Mouse (Mus musculus): ENCODE results near the gene Lypd8. TPM values are rescaled to one million over a fixed set of nuclear protein-coding genes. Genes with fewer than 3 reads are reported as not detected.
"Not testable (repeated sequence)": the region's sequence is repeated elsewhere in the genome, so short reads cannot be mapped to it uniquely, and the experiment has no call there.

The Lypd8 gene
- polyA plus RNA-seq, 2 experiments = 0.09 TPM; not detected in 1

GRCm38 (mm10) chr11:58353709-58354108, 25.1 kb upstream of the Lypd8 start:
- 45% methylated on average over 3 of the region's 3 CpGs for WGBS (ENCODE audit: insufficient replicate concordance)
- ATAC-seq (ENCODE audit: insufficient read depth) = no peak
- Histone ChIP-seq H3K36me3 (replicated peaks; ENCODE audit: control insufficient read depth, insufficient read depth, low read depth) (no peaks in the 10 kb centered on the region), H3K27me3 (ENCODE audit: control insufficient read depth, insufficient read depth, low read length) (no peaks in the 10 kb centered on the region), H3K4me1 (replicated peaks; ENCODE audit: control insufficient read depth in 2 of 2, insufficient read depth in 2 of 2, low read length in 1 of 2) (peaks cover 55 to 63% of the 10 kb centered on the region in 2 experiments), H3K9me3 (ENCODE audit: control insufficient read depth, low read length) (no peaks in the 10 kb centered on the region), H3K27ac (peak overlapping the region; percentile 94), H3K4me3 (ENCODE audit: insufficient read depth in 1 of 2, low read depth in 2 of 2, low read length in 2 of 2) (no peak overlapping the region), H3K4me2 (ENCODE audit: low read depth) (peak overlapping the region; percentile 66), H3K9ac (replicated peaks) (peak overlapping the region; percentile 65)
- DNase-seq (ENCODE audit: low read depth in 3 of 3, low spot score in 3 of 3) = no peak
- TF ChIP-seq CTCF (IDR thresholded peaks at IDR 0.05; ENCODE audit: low read depth) = no peak
- TF ChIP-seq EP300 (IDR thresholded peaks at IDR 0.05; ENCODE audit: low read depth) = no peak

DNA sequence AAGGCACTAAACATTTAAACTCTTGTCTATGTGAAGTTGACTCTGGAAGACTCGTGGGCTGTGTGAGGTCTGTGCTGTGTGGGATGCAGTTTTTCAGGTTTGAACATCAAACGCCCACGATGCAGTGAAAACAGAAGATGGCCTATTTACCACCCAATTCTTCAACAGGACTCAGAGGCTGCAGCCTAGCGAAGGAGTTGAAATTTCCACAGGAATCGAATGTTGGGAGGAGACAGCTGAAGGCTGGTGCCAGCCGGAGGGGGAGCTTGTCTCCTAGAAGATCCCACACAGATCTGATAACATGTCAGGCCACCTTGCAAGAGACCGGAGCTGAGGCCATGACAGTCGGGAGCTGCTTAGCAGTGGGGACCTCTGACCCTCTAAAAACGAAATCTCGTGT, 24.4 kb upstream of the Lypd8 start:
- H3K4me2 ChIP-seq (ENCODE audit: low read depth) = no peak overlapping the region
- H3K27ac ChIP-seq = peak overlapping the region; percentile 94
- peak overlapping the region; percentile 12; the same call in 1 of the 2 replicates for H3K9ac ChIP-seq (replicated peaks)
- no peaks in the 10 kb centered on the region for H3K36me3 ChIP-seq (replicated peaks; ENCODE audit: control insufficient read depth, insufficient read depth, low read depth)
- no peaks in the 10 kb centered on the region for H3K27me3 ChIP-seq (ENCODE audit: control insufficient read depth, insufficient read depth, low read length)
- no peak for DNase-seq (ENCODE audit: low read depth in 3 of 3, low spot score in 3 of 3)
- TF ChIP-seq EP300 (IDR thresholded peaks at IDR 0.05; ENCODE audit: low read depth) (no peak), CTCF (IDR thresholded peaks at IDR 0.05; ENCODE audit: low read depth) (no peak)
- H3K4me1 ChIP-seq (replicated peaks; ENCODE audit: control insufficient read depth in 2 of 2, insufficient read depth in 2 of 2, low read length in 1 of 2) = peaks cover 55 to 63% of the 10 kb centered on the region in 2 experiments
- WGBS (ENCODE audit: insufficient replicate concordance) = 48% methylated on average over 10 of the region's 10 CpGs
- no peak overlapping the region for H3K4me3 ChIP-seq (ENCODE audit: insufficient read depth in 1 of 2, low read depth in 2 of 2, low read length in 2 of 2)
- H3K9me3 ChIP-seq (ENCODE audit: control insufficient read depth, low read length) = no peaks in the 10 kb centered on the region
- no peak for ATAC-seq (ENCODE audit: insufficient read depth)

GRCm38 (mm10) chr11:58354927-58355326, 23.9 kb upstream of the Lypd8 start:
- TF ChIP-seq CTCF (IDR thresholded peaks at IDR 0.05; ENCODE audit: low read depth) (no peak), EP300 (IDR thresholded peaks at IDR 0.05; ENCODE audit: low read depth) (no peak)
- Histone ChIP-seq H3K4me2 (ENCODE audit: low read depth) (no peak overlapping the region), H3K27me3 (ENCODE audit: control insufficient read depth, insufficient read depth, low read length) (no peaks in the 10 kb centered on the region), H3K27ac (peak overlapping the region; percentile 34; the same call in 1 of the 2 replicates), H3K4me3 (ENCODE audit: insufficient read depth in 1 of 2, low read depth in 2 of 2, low read length in 2 of 2) (no peak overlapping the region), H3K9ac (replicated peaks) (no peak overlapping the region), H3K4me1 (replicated peaks; ENCODE audit: control insufficient read depth in 2 of 2, insufficient read depth in 2 of 2, low read length in 1 of 2) (peaks cover 55 to 63% of the 10 kb centered on the region in 2 experiments), H3K36me3 (replicated peaks; ENCODE audit: control insufficient read depth, insufficient read depth, low read depth) (no peaks in the 10 kb centered on the region), H3K9me3 (ENCODE audit: control insufficient read depth, low read length) (no peaks in the 10 kb centered on the region)
- 67% methylated on average over 3 of the region's 3 CpGs for WGBS (ENCODE audit: insufficient replicate concordance)
- ATAC-seq (ENCODE audit: insufficient read depth) (no peak), DNase-seq (ENCODE audit: low read depth in 3 of 3, low spot score in 3 of 3) (no peak)

DNA sequence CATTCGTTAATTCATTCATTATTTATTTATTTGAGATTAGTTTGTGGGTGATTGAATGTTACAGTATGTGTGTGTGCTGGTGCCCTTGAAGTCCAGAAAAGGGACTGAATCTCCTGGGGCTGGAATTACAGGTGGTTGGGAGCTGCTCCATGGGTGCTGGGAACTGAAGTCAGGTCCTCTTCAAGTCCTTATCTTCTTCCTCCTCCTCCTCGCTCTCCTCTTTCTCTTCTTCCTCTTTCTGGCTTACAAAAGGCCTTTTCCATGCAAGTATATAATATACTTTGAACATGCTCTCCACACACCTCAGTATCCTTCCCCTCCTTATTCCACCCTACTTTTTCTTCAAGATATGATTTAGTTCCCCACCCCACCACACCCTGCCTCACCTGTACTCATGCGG, 21.8 kb upstream of the Lypd8 start:
- H3K9me3 ChIP-seq (ENCODE audit: control insufficient read depth, low read length) = no peaks in the 10 kb centered on the region
- no peak overlapping the region for H3K9ac ChIP-seq (replicated peaks)
- ATAC-seq (ENCODE audit: insufficient read depth) (no peak), DNase-seq (ENCODE audit: low read depth in 3 of 3, low spot score in 3 of 3) (no peak)
- H3K4me3 ChIP-seq (ENCODE audit: insufficient read depth in 1 of 2, low read depth in 2 of 2, low read length in 2 of 2) = no peak overlapping the region
- no peak overlapping the region for H3K4me2 ChIP-seq (ENCODE audit: low read depth)
- H3K27me3 ChIP-seq (ENCODE audit: control insufficient read depth, insufficient read depth, low read length) = no peaks in the 10 kb centered on the region
- TF ChIP-seq EP300 (IDR thresholded peaks at IDR 0.05; ENCODE audit: low read depth) (no peak), CTCF (IDR thresholded peaks at IDR 0.05; ENCODE audit: low read depth) (no peak)
- H3K36me3 ChIP-seq (replicated peaks; ENCODE audit: control insufficient read depth, insufficient read depth, low read depth) = no peaks in the 10 kb centered on the region
- WGBS (ENCODE audit: insufficient replicate concordance) = 74% methylated on average over 3 of the region's 3 CpGs
- H3K27ac ChIP-seq = no peak overlapping the region
- H3K4me1 ChIP-seq (replicated peaks; ENCODE audit: control insufficient read depth in 2 of 2, insufficient read depth in 2 of 2, low read length in 1 of 2) = peaks cover 40 to 45% of the 10 kb centered on the region in 2 experiments

- H3K36me3 ChIP-seq (replicated peaks; ENCODE audit: control insufficient read depth, insufficient read depth, low read depth) = no peaks in the 10 kb centered on the region
- no peak for TF ChIP-seq EP300 (IDR thresholded peaks at IDR 0.05; ENCODE audit: low read depth)
- TF ChIP-seq CTCF (IDR thresholded peaks at IDR 0.05; ENCODE audit: low read depth) = 0 out of 2 replicates have a peak, but pooled peaks have one; percentile 12
- no peaks in the 10 kb centered on the region for H3K9me3 ChIP-seq (ENCODE audit: control insufficient read depth, low read length)
- H3K4me2 ChIP-seq (ENCODE audit: low read depth) = no peak overlapping the region
- peaks cover 31 to 36% of the 10 kb centered on the region in 2 experiments for H3K4me1 ChIP-seq (replicated peaks; ENCODE audit: control insufficient read depth in 2 of 2, insufficient read depth in 2 of 2, low read length in 1 of 2)
- ATAC-seq (ENCODE audit: insufficient read depth) (no peak), DNase-seq (ENCODE audit: low read depth in 3 of 3, low spot score in 3 of 3) (no peak)
- no peak overlapping the region for H3K27ac ChIP-seq
- no peak overlapping the region for H3K9ac ChIP-seq (replicated peaks)
- H3K27me3 ChIP-seq (ENCODE audit: control insufficient read depth, insufficient read depth, low read length) = no peaks in the 10 kb centered on the region
- WGBS (ENCODE audit: insufficient replicate concordance) = 64% methylated on average over 6 of the region's 6 CpGs
- no peak overlapping the region for H3K4me3 ChIP-seq (ENCODE audit: insufficient read depth in 1 of 2, low read depth in 2 of 2, low read length in 2 of 2)
These were observed 20.9 kb upstream of the Lypd8 start for GRCm38 (mm10) chr11:58357844-58358534.

- H3K27ac ChIP-seq; DNase-seq (ENCODE audit: low read depth in 3 of 3, low spot score in 3 of 3); H3K9ac ChIP-seq (replicated peaks); ATAC-seq (ENCODE audit: insufficient read depth); H3K9me3 ChIP-seq (ENCODE audit: control insufficient read depth, low read length); H3K36me3 ChIP-seq (replicated peaks; ENCODE audit: control insufficient read depth, insufficient read depth, low read depth); H3K27me3 ChIP-seq (ENCODE audit: control insufficient read depth, insufficient read depth, low read length); H3K4me3 ChIP-seq (ENCODE audit: insufficient read depth in 1 of 2, low read depth in 2 of 2, low read length in 2 of 2); H3K4me1 ChIP-seq (replicated peaks; ENCODE audit: control insufficient read depth in 2 of 2, insufficient read depth in 2 of 2, low read length in 1 of 2); H3K4me2 ChIP-seq (ENCODE audit: low read depth): not testable (repeated sequence)
- WGBS (ENCODE audit: insufficient replicate concordance) = no CpG with 5 or more reads among the region's 6 CpGs
These were observed 16.3 kb upstream of the Lypd8 start for GRCm38 (mm10) chr11:58362562-58362961.

Data from liver, embryonic 14.5 days (tissue).